Mouse (Mus musculus) heart, postnatal 10 days (tissue): ENCODE results near the gene E030030I06Rik. TPM values are rescaled to one million over a fixed set of nuclear protein-coding genes. Genes with fewer than 3 reads are reported as not detected.
"Not testable (repeated sequence)": the region's sequence is repeated elsewhere in the genome, so short reads cannot be mapped to it uniquely, and the experiment has no call there.

Source experiments
- DNase-seq, 2 experiments: peaks; one replicate each; pipeline ENCODE4 v3.0.0; 2021
- intact Hi-C: fragments of 180-260 bp; cut with DNase I; formaldehyde crosslinking; loops from one replicate; pipeline ENCODE4 v1.15.1; 2025
- total RNA-seq, 2 experiments: library from RNA; stranded (reverse); gene quantifications; 2 replicates each; pipeline ENCODE4 v1.2.3; 2021

The E030030I06Rik gene
- total RNA-seq, 2 experiments from 2014 or later: 1.5 to 2.2 TPM

GRCm38 (mm10) chr10:22153147-22153690 is 4.1 kb upstream of the E030030I06Rik start:
- peak; percentile 30 to 32 for DNase-seq
- intact Hi-C loops: not testable (repeated sequence)

- peak; percentile 29 to 41 for DNase-seq
Measured at GRCm38 (mm10) chr10:22151863-22152640, 3.0 kb upstream of the E030030I06Rik start.

GRCm38 (mm10) chr10:22151056-22151862 is 2.2 kb upstream of the E030030I06Rik start:
- intact Hi-C loops: not testable (repeated sequence)
- peak; percentile 16 to 24 for DNase-seq

More at GRCm38 (mm10) chr10:22151863-22152640, 3.0 kb upstream of the E030030I06Rik start:
- intact Hi-C loops: not testable (repeated sequence)

GRCm38 (mm10) chr10:22150593-22150992 is 1.5 kb upstream of the E030030I06Rik start:
- intact Hi-C loops: no loop called here

GRCm38 (mm10) chr10:22149691-22150465 is 808 bp upstream of the E030030I06Rik start:
- intact Hi-C loops: loop anchor here (10.0 kb wide), 2 partner anchors 335 to 1635 kb away; partner anchors contain the start of gene Rps12

More at GRCm38 (mm10) chr10:22150593-22150992, 1.5 kb upstream of the E030030I06Rik start:
- DNase-seq: peak; percentile 31 to 34

GRCm38 (mm10) chr10:22148441-22149072 is 513 bp downstream of the E030030I06Rik start:
- intact Hi-C loops: loop anchor here (10.0 kb wide), 2 partner anchors 336 to 1636 kb away; partner anchors contain the start of gene Rps12
- DNase-seq: peak; percentile 80 to 83

More at GRCm38 (mm10) chr10:22149691-22150465, 808 bp upstream of the E030030I06Rik start:
- DNase-seq: peak in 1 of 2 experiments; percentile 45

GRCm38 (mm10) chr10:22142926-22143325 is 6.1 kb downstream of the E030030I06Rik start:
- intact Hi-C loops: loop anchor here (5.0 to 10.0 kb wide), 4 partner anchors 106 to 1642 kb away; partner anchors contain the start of gene Rps12
- no peak for DNase-seq

GRCm38 (mm10) chr10:22142194-22142593 is 6.9 kb downstream of the E030030I06Rik start:
- peak in 1 of 2 experiments; percentile 38 for DNase-seq
- intact Hi-C loops: loop anchor here (5.0 to 10.0 kb wide), 4 partner anchors 105 to 1643 kb away; partner anchors contain the start of gene Rps12

- intact Hi-C loops: loop anchor here (2.0 to 10.0 kb wide), 5 partner anchors 22 to 1644 kb away; partner anchors contain the start of gene Rps12
- DNase-seq: peak; percentile 87 to 88
Measured at GRCm38 (mm10) chr10:22140665-22141280, 8.3 kb downstream of the E030030I06Rik start.

- intact Hi-C loops: no loop called here
- DNase-seq: no peak
Measured at GRCm38 (mm10) chr10:22074531-22074930, 74.5 kb downstream of the E030030I06Rik start.

- intact Hi-C loops: no loop called here
- peak in 1 of 2 experiments; percentile 4 for DNase-seq
Measured at GRCm38 (mm10) chr10:22072739-22073138, 76.3 kb downstream of the E030030I06Rik start.

GRCm38 (mm10) chr10:22070576-22070975 is 78.5 kb downstream of the E030030I06Rik start:
- DNase-seq: no peak
- intact Hi-C loops: no loop called here

- no peak for DNase-seq
Measured at GRCm38 (mm10) chr10:22070168-22070567, 78.9 kb downstream of the E030030I06Rik start.

GRCm38 (mm10) chr10:22067979-22068378 is 81.1 kb downstream of the E030030I06Rik start, which contains the start of gene 4930444G20Rik:
Gene 4930444G20Rik, minus strand, starts transcription at chr10:22068079.
- DNase-seq, intact Hi-C loops: not testable (repeated sequence)

More at GRCm38 (mm10) chr10:22070168-22070567, 78.9 kb downstream of the E030030I06Rik start:
- intact Hi-C loops: no loop called here
